Mouse (Mus musculus) retina, adult 2 months (tissue): ENCODE measurements around the gene Kcnn3.

Experiments used
- DNase-seq: peaks from one replicate; pipeline ENCODE4 v3.0.0-alpha.2; 2012; ENCODE audit warnings: low read depth, low spot score

Kcnn3 gene

DNA sequence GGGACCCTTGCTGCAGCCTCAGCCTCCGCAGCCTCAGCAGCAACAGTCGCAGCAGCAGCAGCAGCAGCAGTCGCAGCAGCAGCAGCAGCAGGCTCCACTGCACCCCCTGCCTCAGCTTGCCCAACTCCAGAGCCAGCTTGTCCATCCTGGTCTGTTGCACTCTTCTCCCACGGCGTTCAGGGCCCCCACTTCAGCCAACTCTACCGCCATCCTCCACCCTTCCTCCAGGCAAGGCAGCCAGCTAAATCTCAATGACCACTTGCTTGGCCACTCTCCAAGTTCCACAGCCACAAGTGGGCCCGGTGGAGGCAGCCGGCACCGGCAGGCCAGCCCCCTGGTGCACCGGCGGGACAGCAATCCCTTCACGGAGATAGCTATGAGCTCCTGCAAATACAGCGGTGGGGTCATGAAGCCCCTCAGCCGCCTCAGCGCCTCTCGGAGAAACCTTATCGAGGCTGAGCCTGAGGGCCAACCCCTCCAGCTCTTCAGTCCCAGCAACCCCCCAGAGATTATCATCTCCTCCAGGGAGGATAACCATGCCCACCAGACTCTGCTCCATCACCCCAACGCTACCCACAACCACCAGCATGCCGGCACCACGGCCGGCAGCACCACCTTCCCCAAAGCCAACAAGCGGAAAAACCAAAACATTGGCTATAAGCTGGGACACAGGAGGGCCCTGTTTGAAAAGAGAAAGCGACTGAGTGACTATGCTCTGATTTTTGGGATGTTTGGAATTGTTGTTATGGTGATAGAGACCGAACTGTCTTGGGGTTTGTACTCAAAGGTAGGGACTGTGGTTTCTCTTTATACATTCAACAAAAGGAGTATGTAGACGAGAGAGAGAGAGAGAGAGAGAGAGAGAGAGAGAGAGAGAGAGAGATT, 896 bp downstream of the Kcnn3 start:
- no peak for DNase-seq

DNA sequence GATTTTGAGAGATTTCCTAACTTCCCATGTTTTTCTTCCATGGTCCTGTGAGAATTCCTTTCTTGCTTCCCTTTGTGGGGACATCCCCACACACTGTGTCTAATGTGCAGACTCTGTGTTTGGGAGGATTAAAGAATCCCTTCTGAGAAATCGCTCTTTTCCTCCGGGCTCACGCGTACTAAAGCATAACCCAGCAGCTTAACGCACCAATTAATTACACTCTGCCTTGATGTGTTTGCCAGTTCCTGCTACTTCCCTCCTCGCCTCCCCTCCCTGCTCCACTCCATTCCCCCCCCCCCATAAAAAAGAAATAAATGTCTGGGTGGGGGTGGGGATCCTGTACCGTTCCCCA, 1.5 kb downstream of the Kcnn3 start:
- DNase-seq, result no peak

DNA sequence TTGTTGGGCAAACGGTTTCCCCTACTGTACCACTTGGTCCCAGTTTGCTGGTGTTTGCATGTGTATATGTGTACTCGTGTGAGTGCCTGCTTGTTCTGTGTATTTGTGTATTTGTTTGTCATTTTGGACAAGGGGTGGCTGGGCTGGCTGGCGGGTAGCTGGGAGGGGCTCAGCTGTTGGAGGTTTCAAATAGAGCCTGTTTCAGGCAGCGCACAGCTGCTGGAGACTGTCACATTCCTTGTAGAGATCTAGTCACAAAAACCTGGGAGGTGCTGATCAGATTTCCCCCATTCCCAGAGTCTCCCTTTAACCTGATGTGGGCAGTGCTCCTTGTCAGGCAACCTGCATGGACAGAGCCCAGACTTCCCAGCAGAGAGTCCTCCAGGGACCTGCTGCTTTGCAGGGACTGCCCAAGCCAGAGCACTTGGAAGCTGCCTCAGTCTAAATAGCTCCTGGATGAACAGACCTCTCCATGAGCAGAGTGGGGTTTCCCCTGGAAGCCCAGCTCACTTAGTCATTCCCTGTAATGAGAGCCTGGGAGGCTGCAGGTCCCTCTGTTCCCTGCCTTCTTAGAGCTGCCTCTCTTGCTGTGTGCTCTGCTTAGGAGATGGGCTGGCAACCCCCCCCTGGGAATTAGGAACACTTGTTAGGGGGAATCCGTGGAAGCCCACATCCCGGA, 2.6 kb downstream of the Kcnn3 start:
- no peak for DNase-seq

DNA sequence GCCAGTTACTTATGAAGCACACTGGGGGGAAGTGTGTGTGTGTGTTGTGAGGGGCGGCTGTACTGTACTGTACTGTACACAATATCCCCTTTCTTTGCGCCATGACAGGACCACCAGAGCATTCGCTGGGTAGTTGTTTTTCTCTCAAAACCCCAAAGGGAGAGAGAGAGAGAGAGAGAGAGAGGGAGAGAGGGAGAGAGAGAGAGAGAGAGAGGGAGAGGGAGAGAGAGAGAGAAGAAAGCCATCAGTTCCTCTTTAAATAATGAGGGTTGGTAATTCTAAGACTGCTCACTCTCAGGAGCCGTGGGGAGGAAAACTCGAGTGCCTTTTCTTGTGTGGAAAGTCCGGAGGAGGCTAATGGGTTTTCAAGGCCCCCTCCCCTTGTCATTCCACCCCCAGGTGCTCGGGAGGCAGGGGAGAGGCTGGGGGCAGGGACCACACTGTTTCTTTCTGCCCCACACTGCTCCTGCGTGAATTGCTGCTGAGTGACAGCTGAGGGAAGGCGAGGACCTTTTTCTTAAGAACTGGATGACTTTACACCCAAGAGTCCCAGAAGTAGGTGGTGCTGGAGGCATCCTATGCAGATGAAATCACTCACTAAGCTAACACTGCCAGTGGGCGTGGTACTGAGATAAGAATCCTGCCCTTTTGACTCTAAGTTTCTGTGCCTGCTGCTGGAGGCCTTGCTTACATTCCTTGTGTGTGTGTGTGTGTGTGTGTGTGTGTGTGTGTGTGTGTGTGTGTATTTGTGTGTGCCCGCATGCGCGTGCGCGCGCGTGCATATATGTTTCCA, 6.5 kb downstream of the Kcnn3 start:
- no peak for DNase-seq

DNA sequence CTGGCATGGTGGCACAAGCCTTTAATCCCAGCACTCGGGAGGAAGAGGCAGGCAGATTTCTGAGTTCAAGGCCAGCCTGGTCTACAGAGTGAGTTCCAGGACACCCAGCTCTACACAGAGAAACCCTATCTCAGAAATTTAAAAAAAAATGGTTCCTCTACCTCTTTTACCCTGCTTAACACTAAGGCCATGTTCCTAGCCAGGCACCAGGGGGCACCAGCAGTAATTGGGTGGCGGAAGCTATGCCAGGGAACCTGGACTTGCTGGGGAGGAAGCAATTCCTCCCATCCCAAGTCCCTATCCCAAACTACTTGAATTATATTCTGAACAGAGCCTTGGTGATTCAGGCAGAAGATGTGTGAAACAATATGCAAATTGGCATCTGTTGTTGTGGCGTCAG, 9.8 kb downstream of the Kcnn3 start:
- no peak for DNase-seq

DNA sequence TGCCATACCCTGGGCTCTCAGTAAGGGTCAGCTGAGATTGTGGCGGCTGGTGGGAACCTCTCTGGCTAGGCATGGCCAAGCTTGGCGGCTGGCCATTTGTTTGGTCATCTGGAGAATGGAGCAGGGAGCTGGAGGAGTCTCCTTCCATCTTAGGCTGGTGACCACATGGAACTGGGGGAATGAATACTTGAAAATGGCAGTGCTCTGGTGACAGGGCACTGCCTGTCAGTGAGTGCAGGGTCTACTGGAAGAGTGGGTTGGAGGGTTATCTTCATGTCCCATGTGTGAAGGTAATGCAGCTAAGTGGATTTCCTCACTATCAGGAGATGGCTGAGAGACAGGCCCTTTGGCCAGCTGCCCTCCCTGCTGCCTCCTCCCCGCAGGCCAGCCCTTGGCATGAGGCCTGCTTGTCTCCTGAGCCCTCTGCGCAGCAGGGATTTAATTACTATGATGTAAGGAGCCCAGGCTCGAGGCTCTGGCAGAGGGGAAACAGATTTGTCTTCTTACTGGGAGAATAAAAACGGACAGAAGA, 14.7 kb downstream of the Kcnn3 start:
- no peak for DNase-seq

DNA sequence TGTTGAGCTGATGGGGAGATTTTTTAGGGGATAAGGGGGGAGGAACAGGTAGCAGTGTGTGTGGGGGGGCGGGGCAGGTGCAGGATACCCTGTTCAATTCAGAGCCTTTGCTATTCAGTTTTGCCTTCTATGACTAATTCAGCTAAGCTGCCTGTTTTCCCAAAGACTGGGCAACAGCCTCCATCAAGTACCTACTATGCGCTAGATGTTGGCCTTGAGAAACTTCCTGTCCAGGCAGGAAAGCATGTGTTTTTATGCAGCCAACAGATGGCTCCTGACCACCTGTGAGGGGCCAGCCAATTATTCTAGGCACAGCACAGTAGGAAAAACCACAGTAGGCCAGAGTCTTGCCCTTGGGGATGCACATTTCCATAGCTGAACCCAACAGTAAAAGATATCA, 15.2 kb downstream of the Kcnn3 start:
- DNase-seq, result no peak

DNA sequence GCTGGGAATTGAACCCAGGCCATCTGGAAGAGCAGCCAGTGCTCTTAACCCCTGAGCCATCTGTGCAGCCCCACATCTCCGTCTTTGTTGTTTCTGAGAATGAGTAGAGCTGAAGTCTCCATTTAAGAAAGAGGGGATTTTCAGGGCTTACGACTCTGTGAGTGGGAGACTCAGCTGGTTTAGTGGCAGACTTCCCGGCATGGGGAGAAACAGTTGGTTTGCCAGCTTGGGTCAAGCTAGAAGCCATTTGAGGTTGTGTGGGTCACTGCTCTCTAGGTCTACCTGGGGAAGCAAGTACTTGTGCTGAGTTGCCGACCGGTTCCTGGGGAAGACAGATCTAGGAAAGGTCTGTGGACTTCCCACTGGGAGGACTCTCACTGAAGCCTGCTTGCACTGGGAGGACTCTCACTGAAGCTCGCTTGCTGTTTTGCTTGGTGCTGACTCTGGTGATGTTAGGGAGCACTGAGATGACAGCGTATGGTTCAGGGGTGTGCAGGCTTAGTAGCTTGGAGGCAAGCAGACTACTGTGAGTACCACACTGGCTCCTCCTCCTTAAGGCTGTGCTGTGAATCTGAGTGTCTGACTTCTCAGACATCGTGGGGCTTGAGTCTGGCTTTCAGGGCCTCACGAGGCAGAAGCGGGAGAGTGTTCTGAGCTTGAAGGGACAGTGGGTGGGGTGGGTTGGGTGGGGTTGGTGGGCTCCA, 19.2 kb downstream of the Kcnn3 start:
- no peak for DNase-seq

DNA sequence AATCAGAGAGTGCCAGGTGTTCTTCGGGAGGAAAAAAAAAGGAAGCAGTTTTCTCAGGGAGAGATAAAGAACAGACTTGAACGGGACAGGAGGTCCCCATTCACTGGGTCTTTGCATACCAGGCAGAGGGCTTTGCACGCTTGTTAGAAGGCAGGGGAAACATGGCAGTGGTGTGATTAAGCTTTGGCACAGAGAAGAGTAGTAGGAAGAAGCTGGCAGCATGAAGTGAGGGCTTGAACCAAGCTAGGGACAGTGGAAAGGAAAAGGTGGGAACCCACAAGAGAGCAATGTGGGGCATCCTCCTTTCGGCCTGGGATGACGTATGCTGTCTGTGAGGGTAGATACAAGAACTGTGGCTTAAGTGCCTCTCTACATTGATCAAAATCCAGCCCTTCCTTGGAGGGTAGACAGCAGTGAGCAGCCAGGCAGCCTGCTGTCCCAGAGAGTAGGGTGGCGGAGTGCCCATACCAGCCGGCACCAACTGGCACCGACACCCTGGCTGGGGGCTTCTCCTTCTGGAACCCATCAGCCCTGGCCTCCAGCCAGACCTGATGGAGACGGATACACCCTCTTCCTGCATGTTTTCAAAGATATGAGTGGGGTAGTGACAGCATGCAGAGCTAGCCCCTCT, 19.9 kb downstream of the Kcnn3 start:
- no peak for DNase-seq

DNA sequence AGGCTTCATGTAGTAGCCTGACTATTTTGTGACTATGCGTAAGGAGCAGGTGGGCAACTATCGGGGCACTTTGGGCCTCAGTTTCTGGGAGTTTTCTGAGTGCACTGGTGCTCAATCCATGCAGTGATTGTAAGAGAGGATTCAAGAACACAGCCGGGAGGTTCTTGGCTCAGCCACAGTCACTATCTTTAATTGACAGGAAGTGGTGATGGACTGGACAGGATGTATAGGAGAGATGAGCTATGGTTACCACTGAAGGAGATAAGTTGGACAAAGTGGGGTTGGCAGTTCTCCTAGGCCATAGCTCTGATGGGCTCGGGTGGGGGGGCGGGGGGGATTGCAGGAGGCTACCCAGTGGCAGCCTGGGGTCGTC, 20.4 kb downstream of the Kcnn3 start:
- DNase-seq, result no peak

DNA sequence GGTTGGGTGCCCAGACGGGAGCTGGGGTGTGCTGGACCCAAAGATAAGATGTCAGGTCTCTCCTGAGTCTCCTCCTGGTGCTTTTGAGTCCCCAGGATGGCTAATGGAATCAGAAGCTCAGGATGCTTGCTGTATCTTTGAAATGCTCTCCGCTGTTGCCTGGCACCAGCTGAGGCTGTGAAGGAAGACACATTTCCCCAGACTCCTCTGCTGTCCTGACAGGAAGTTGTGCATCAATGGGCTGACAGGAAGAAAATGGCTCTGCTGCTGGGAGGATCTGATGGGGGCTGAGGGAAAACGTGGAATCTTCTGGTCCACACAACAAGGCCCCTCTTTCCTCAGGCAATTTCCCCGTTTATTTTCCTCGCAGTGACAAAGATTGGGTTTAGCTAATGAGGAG, 27.0 kb downstream of the Kcnn3 start:
- no peak for DNase-seq

DNA sequence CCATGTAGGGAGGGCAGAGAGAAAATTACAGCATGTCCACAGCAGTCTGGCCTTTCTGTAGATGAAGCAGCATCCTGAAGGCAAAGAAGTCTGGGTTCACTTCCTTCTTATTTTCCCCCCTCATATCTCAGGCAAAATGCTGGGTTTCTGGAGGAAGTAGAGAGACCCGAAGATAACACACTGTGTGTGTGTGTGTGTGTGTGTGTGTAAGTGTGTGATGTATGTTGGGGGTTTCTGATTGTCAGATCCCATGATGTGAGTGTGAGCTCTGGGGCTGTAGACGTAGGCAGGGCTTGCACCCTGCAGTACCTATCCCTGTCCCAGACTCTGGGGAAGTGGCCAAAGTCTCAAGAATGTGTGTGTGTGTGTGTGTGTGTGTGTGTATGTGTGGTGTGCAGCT, 28.8 kb downstream of the Kcnn3 start:
- no peak for DNase-seq

DNA sequence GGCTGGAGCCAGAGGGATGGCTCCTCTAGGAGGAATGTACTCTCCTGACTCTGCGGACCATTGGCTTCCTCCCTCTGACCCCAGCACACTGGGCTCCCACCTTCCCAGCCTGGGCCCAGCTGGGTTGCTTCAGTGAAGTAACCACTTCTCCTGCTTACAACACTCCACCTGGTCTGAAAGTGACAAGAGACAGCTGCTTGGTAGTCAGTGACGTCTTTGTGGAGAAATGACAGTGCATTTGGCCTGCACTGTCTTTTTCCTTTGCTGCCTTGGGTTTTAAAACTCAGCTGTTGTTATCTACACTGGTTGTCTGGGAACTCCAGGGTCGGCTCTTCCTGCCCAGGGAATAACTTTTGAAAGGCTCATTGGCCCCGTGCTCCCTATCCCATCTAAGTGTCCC, 29.5 kb downstream of the Kcnn3 start:
- no peak for DNase-seq

DNA sequence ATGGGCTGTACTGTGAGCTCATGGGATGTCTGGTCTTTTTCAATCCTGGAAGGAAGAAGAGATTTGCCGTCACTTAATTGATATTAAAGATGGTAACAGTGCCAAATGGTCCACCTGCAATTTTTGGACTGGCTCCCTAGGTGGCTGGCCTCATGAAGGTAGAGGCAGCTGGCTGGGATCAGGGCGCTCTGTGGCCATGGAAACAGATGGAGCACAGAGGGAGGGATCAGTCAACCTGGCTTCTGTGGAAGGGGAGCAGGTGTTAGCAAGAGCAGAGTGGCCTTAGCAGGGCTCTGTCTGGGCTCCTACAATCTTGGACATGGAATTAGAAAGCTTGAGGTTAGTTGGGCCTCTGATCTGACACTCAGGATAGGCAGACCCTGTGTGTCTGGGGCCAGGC, 31.9 kb downstream of the Kcnn3 start:
- no peak for DNase-seq

DNA sequence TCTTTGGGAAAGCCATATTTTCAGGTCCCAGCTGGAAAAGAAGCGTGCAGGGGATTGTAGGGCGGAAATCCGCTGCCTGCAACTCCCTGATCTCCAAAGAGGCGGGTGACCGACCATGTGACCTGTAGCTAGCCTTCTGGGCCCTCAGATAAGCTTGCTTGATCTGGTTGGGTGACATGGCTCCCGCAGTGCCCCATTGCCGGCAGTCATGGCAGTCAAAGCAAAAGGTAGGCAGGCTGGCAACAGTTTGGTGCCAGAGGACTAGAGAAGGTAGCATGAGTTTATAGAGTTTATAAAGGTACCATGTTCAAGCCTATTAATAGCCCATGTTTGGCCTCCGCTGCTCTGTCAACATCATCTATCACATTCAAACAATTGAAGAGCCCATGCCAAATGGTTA, 33.5 kb downstream of the Kcnn3 start:
- DNase-seq, result no peak

DNA sequence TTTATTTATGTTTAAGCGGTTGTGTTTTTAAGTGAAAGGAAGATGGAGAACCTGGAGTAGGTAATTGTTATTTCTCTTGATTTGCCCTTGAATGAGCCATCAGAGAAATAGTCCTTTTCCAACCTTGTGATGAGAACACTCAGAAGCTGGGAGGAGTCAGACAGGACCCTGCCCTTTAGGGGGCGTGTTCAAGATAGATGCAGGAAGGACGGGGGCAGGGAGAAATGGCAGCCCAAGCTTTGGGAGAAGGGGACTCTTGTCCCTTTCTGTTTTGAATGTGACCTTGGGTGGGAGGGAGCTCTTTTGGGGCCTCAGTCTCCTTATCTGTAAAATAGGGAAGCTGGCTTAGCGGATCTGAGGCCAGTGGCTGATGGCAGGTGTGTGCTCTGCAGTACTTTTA, 34.0 kb downstream of the Kcnn3 start:
- no peak for DNase-seq

DNA sequence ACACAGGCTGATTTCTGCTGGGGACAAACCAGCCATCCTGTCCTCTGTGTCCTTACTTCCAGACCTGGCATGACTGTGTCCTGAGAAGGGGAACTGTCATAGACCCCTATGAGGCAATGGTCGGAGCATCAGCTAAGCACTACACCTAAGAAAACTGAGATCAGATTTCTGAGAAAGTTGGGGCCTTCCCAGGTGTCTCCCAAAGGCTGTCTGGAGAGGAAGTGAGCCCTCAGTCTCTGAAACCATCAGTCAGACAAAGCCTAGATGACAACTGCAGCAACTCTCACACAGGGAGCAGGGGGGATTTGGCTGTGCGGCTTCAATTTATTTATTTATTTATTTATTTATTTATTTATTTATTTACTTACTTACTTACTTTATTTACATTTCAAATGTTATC, 34.6 kb downstream of the Kcnn3 start:
- no peak for DNase-seq

DNA sequence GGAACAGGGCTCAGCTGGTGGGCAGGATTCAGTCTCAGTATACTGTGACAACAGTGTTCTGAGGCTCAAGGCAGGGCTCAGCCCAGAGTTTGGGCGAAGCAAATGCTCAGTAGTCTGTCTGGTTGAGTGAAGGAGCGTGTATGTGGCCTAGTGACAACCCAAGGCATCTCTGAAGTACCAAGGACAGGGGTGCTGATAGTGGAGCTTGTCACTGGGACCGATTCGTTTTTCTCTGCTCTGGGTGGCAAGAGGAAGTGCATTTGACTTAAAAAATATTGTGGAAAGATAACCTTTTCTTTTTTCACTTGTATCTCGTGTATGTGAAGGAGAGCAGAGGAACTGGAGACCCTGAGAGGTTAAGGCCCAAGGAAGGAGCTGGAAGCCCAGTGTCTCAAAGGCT, 37.8 kb downstream of the Kcnn3 start:
- no peak for DNase-seq

DNA sequence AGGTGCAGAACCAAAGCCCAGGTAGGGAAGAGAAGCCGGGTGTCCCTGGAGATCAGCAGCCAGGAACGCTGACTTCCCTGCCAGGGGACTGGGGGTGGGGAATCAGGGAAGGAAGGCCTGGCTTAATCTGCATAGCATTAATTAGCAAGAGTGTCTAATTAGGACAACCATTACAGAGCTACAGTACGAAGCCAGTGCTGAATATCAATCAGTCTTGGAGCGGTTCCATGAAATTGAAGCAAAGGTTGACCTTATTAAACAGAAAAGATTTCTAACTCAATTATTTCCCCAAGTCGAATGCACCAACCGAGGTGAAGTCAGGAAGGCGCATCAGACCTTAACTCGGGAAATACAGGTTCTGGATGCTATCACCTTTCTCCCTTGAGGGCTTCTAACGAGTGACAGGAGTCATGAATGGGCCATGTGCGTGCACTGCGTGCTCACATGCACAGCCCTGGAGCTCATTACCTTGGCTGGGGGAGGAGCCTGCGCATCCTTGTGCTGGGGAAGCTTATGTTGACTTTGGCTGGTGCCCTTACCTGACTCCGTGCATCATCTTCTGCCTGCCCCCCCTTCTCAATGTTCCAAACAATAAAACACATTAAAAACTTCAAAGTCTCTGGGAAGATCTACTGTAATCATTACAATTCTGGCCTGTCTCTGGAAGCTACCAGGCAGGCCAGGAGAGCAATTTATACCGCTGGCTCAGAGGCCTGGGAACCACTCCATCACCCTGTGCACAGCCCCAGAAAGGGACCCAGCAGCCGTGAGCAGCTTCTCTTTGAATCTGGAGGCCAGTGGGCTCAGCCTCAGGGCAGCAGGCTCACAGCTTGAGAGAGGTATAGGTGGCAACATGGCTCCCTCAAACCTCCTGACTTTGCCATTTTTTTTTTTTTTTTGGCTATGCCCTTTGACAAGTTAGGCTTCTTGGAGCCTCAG, 39.3 kb downstream of the Kcnn3 start:
- DNase-seq, result no peak

DNA sequence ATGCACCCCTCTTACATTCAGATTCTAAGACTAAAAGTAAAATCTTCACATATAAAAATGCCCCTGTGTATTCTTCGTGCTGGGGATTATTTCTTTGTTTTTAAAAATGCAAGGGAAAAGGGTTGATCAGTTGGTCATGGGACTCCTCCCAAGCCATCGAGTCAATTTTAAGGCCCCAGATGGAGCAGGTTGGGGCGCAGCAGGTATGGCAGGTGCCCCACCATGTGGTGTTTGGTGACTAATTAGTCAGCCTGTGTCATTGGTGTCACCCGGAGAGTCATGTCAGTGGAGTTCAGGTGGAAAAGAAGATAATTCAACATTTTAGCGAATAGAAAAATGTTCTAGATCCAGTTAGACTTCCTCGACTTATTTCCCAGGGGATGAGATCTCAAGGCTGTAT, 41.4 kb downstream of the Kcnn3 start:
- no peak for DNase-seq
